Mouse (Mus musculus): ENCODE results near the gene Chrna1. TPM values are rescaled to one million over a fixed set of nuclear protein-coding genes. Genes with fewer than 3 reads are reported as not detected.
A peak's percentile ranks its signal among the peaks of the same experiment; 100 is the strongest.

Gene Chrna1
- total RNA-seq (2021): 10 to 100 TPM; 31.7 to 37.0 TPM
- long read RNA-seq, experiment 1, full-length matches to known transcripts: 164 of 171 reads
- long read RNA-seq, experiment 1, partial matches to known transcripts: 3 of 171 reads
- long read RNA-seq, experiment 1, other reads (novel, unspliced or antisense): 4 of 171 reads
- long read RNA-seq, experiment 2, full-length matches to known transcripts: 109 of 119 reads
- long read RNA-seq, experiment 2, partial matches to known transcripts: 9 of 119 reads
- long read RNA-seq, experiment 2, other reads (novel, unspliced or antisense): 1 of 119 reads

GRCm38 (mm10) chr2:73580166-73580565 lies at the start of gene Chrna1:
Gene Chrna1 (minus strand): TSS chr2:73580338.
- DNase-seq: peak; percentile 27

DNA sequence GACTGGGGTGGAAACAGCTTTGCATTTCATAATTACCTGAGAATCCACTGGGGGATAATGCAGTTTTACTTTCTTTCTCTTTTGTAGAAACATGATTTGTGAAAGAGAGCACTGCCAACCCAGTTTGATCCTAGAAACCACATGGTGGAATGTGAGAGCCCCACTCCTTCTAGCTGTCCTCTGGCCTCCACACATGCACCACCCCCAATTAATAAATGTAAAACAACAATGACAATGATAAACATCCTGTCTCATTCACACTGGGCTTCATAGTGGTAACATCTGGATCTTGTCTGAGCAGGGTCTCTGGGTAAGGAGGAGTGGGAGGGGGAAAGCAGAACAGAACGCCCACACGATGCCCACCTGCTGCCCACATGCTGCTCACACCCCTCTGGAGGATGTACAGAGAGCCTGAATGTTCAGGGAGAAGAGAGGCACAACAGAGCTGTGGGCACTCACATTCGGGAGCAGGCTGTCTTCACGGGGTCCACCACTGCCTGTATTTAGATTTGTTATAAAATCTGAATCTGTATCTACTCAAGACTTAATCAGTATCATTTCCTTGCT lies 38.4 kb upstream of the Chrna1 start:
- no peak for DNase-seq

GRCm38 (mm10) chr2:73616434-73617057 lies 36.4 kb upstream of the Chrna1 start:
- DNase-seq: no peak

GRCm38 (mm10) chr2:73615456-73615855 lies 35.3 kb upstream of the Chrna1 start:
- no peak for DNase-seq

- no peak for DNase-seq
These were observed 34.2 kb upstream of the Chrna1 start for GRCm38 (mm10) chr2:73614303-73614702.

DNA sequence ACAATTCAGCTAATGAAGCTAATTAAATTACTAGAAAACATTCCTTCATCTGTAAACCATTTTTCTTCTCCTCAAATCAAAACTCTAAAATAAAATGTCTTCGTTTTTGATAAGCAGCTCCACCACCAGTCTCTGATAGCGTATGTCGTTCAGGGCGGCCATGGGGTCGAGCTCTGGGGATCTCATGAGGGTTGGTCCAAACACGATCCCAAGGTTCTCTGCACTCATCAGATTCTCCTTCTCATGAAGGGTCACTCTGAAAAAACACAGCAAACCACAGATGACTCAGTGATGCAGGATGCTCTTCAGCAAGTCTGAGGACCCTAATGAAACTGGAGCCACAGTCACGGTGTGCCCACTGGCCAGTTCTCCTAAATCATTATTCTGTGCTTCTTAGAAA lies 32.8 kb upstream of the Chrna1 start:
- no peak for DNase-seq

DNA sequence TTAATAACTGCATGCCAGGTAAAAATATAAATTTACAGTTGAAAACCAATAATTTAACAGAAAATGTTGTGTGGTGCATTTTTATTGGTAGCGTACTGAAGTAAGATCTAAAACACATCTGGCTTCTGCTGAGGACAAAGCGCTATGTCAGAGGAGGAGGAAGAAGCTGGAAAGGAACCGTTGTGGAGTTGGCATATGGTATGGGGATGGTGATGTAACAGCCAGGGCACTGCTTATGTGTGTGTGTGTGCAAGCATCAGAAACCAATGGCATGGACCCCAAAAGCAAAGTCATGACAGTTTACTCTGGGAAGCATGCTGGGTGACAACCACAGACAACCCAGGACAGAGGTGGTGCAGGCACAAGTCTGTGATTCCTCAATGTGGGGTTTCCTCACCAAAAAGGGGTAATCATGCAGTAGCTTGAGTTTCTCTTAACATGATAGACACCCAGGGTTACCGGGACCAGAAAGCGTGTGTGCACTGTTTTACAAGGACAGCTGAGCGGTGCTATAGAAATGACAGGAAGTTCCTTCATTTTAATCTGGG lies 32.3 kb upstream of the Chrna1 start:
- no peak for DNase-seq

- DNase-seq: no peak
These were observed 31.7 kb upstream of the Chrna1 start for GRCm38 (mm10) chr2:73611798-73612197.

DNA sequence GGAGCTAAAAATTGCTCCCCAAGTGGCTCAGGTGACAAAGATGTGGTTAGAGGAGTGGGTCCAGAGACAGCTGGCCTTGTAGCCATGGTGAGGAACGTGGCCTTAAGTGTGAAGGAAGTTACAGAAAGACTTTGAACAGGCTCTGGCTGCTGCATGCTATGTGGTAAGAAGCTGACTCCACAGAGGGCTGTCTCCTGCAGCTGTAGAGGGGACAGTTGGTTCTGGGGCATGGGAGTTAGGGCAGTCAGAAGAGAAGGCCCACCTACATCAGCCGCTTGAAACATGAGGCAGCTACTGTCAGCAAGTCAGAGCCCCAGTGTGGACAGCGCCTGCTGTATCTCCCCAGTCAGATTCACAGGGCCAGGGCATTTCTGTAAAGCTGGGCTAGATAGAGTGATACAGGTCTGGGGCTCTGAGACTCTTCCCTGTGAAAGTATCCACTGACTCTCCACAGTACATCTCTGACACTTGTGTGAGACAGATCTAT lies 29.6 kb upstream of the Chrna1 start:
- DNase-seq: no peak

- DNase-seq: no peak
These were observed 29.1 kb upstream of the Chrna1 start for GRCm38 (mm10) chr2:73609067-73609723.

DNA sequence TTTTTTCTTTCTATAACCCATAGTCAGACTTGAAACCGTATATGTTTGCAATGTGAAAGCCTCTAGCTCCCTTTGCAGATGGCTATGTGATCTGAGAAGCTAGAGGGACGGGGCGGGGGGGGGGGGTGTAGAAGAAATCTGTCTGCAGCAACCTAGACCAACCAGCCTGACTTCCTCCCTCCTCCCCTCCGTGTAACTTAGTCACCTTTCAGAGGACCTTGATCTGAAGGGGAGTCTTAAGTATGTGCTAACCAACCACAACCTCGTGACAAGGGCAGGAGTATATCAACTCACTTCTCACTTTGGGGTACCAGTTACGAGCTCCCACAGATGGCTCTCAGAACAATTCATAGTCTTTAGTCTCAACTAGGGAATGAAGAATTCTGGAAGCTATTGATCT lies 28.3 kb upstream of the Chrna1 start:
- DNase-seq: no peak

DNA sequence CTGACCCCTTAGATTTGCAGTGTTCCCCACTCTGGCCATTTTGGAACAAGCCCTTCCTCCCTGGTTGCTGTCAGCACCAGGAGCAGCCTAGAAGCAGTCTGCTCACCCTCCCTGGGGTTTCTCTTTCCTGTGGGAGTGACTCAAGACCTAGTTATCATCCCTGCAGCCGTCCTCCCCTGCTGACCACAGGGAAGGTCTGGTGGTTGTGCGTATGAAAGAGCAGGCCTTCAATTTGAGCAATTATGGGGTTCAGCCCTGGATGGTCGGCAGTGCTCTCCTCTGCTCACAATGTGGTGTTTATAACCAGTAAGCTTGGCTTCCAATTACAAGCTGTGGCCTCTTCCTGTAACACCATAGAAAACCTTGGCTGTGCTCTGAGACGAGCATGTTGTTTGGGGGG lies 27.5 kb upstream of the Chrna1 start:
- no peak for DNase-seq

GRCm38 (mm10) chr2:73607146-73607545 lies 27.0 kb upstream of the Chrna1 start:
- no peak for DNase-seq

- no peak for DNase-seq
These were observed 26.5 kb upstream of the Chrna1 start for GRCm38 (mm10) chr2:73606616-73607015.

DNA sequence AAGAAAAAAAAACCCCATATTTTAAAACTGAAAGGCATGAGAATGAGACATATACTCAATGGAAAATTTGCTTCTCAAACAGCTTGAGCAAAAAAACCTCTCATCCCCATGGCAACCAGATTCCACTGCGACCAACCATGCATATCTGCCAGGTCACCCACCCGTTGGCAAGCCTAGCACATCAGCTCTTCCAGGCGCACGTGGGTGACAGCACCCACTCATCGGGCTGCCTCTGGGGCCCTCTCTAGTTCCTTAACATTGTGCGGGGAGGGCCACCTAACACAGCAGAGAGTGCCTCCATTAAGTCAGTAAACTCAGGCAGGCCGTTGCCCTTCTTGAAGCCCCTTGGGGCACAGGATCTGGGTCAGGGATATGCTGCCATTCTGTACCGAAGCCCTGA lies 24.9 kb upstream of the Chrna1 start:
- DNase-seq: no peak

DNA sequence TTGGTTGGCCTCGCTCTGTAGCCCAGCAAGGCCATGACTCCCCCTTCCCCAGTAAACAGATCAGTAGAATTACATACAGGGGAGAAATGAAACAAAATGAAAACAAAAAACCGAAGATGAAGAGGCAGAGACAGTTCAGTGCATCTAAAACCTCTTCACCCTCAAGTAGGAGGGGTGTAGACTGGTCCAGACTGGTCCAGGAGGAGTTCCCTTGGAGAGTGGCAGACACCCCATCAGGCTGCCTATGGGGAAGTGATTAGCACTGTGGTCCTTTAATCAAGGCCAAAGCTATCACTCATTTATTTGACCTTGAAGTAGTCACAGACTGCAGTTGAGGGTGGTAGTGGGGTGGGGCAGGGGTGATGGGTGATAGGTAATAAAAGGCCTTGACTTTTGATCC lies 24.4 kb upstream of the Chrna1 start:
- DNase-seq: no peak

DNA sequence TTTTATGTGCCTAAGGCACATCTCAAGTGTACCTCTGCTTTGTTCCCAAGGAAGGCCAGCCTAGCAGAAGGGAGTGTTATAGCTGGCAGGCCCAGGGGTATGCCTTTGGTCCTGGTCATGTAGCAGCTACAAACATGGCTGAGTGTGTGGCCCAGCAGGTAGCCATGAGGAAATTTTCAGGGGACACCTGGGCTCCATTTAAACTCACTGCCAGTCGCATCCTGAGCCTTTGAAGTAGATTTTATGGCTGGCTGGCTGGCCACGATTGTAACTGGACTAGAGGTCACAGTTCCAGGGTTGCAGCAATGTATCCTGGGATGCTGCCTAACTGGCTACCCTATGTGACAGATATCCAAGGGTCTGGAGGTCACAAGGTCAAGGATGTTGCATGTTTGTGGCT lies 20.5 kb upstream of the Chrna1 start:
- no peak for DNase-seq

DNA sequence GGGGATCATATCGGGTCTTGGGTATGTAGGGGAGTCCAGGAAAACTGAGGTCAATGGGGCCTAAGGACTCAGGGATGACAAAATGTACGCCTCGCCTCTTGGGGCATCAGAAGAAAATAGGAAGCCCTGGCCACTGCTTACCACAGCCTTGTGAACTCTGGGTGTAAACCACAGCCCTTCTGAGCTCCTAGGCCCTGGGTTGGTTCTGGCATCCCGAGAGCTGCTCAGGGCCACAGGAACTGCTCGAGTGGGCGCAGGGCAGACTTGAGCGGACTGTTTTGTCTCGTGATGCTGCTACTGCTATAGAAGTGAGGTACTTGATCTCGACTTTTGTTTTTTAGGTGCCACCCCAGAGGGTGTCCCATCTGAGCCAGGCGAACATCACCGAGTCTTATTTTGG lies 17.6 kb upstream of the Chrna1 start:
- DNase-seq: no peak

DNA sequence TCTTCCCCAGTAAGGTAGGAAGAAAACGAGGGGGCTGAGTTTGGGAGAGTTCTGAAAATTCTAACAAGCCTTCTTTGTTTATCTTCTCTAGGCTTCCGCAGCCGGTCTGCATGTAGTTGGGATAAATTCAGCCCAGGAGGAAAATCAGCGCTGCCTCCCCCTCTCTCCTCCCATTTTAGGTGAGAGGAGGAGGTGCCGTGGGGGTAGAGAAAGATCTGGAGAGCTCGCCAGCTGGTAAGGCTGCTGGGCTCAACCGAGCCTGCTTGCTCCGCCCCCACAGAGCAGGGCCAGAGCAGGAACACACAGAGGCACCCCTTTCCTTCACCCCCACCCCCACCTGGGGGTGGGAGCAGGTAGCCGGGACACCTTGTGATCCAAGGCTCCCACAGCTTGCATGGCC lies 16.6 kb upstream of the Chrna1 start:
- no peak for DNase-seq

GRCm38 (mm10) chr2:73596326-73596725 lies 16.2 kb upstream of the Chrna1 start:
- DNase-seq: no peak

GRCm38 (mm10) chr2:73593101-73593439 lies 12.9 kb upstream of the Chrna1 start:
- DNase-seq: no peak

DNA sequence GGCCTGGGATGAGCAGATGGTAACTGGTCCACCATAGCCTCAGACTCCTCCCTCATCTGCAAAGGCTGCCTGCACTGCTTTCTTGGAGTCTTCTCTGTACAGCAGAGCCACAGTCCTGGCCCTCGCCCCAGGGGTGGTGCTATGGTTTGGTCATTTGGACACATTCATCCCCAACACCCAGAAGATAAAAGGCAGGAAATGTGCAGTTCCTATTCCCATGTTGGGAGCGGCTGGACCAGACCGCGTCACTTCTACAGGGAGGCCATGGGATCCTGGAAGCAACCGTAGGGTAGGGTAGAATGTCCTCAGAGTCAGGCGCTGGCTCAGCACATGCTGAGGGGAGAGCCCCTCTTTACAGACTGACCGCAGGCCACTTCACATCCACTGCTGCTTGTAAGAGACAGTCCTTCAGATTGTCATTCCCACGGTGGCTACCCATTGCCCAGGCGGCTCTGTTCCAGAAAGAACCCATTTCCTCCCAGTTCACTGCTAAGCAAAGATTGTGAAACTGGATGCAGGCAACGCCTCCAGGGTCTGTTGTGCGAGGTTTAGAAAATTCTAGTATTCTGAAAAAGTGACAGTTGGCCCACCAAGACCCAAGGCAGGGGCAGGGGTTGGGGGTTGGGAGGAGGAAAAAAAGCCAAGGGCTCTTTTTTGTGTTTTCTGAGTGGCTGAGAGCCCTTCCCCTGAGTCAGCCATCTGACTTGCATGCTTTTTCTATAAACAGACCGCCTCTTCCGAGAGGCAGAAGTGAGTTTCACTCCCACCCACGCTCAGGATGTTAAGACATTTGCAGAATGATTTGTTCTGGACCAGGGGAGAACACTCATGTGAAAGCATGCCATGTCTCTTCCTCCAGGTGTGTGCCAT lies 12.3 kb upstream of the Chrna1 start:
- peak; percentile 44 for DNase-seq
